Comparison of ENCODE assay signal across 21 mouse cellular contexts in genomic region chr12:98703961-98704360, GRCm38 (mm10). TPM values are rescaled to one million over a fixed set of nuclear protein-coding genes. Genes with fewer than 3 reads are reported as not detected.
DNase-seq lines count a peak whose midpoint lies in the region; ATAC-seq and TF ChIP-seq lines count a peak whose summit lies in the region.
"Had no signal": no experiment of that assay in that cellular context is flagged by ENCODE, and none has a peak within 500 bp of the region (broad histone marks: within the 10 kb centered on the region; RNA-seq: fewer than 3 reads in every experiment).

No protein-coding gene starts in this region.

- H3K4me2 ChIP-seq in kidney, embryonic 15.5 days: no peak overlapping the region
- H3K4me2 ChIP-seq: hindbrain, embryonic 15.5 days had no signal

- no peak overlapping the region for H3K4me3 ChIP-seq in kidney, adult 2 months (ENCODE audit: insufficient read depth, low read depth, low read length)
- H3K4me3 ChIP-seq in kidney, embryonic 15.5 days (replicated peaks): no peak overlapping the region
- no peak overlapping the region for H3K4me3 ChIP-seq in bone marrow macrophage, adult 2 months (ENCODE audit: insufficient read depth, low read length)
- no peak overlapping the region for H3K4me3 ChIP-seq in macrophage (ENCODE audit: inconsistent target)
- H3K4me3 ChIP-seq: gastrocnemius, adult 2 months; heart, embryonic 10.5 days; hindbrain, embryonic 15.5 days had no signal

- H3K9me3 ChIP-seq in kidney, embryonic 15.5 days (replicated peaks): no peaks in the 10 kb centered on the region
- H3K9me3 ChIP-seq: G1E; heart, embryonic 10.5 days; hindbrain, embryonic 15.5 days had no signal

- H3K36me3 ChIP-seq in kidney, adult 2 months (ENCODE audit: control insufficient read depth, insufficient read depth, low read length): no peaks in the 10 kb centered on the region; the same call in 1 of the 2 replicates
- peaks cover 43% of the 10 kb centered on the region for H3K36me3 ChIP-seq in kidney, embryonic 15.5 days
- H3K36me3 ChIP-seq in macrophage (ENCODE audit: inconsistent target): no peaks in the 10 kb centered on the region
- H3K36me3 ChIP-seq: hindbrain, embryonic 15.5 days had no signal

- TF ChIP-seq POLR2A in kidney, adult 2 months (IDR thresholded peaks at IDR 0.05; ENCODE audit: low read depth, low read length): no peak
- TF ChIP-seq POLR2A in bone marrow macrophage, adult 2 months (IDR thresholded peaks at IDR 0.05; ENCODE audit: borderline replicate concordance, low read depth, low read length): no peak

- intact Hi-C loops in heart, postnatal 10 days (cut with DNase I): no loop called here
- intact Hi-C loops in gastrocnemius, postnatal 36 days (cut with DNase I): no loop called here

- WGBS in kidney, adult 2 months: 86% methylated on average over 10 of the region's 10 CpGs
- WGBS in kidney, embryonic 15.5 days: 95% methylated on average over 10 of the region's 10 CpGs
- WGBS in macrophage (ENCODE audit: missing documents): 50% methylated on average over 9 of the region's 10 CpGs

- no peak for ATAC-seq in kidney, embryonic 15.5 days (replicated peaks; ENCODE audit: low FRiP score)
- ATAC-seq: activated CD4-positive, CD25-positive, alpha-beta regulatory T cell, adult 4 months; forebrain, embryonic 14.5 days; intestine, embryonic 16.5 days had no signal

- no peaks in the 10 kb centered on the region for H3K4me1 ChIP-seq in kidney, adult 2 months (ENCODE audit: control insufficient read depth, insufficient read depth, low read length)
- no peaks in the 10 kb centered on the region for H3K4me1 ChIP-seq in kidney, embryonic 15.5 days
- peaks cover 17% of the 10 kb centered on the region for H3K4me1 ChIP-seq in bone marrow macrophage, adult 2 months (ENCODE audit: control insufficient read depth, insufficient read depth, low read length)
- H3K4me1 ChIP-seq: heart, embryonic 10.5 days; hindbrain, embryonic 15.5 days had no signal

- H3K9ac ChIP-seq in kidney, embryonic 15.5 days: no peak overlapping the region
- H3K9ac ChIP-seq: hindbrain, embryonic 15.5 days had no signal

- no peaks in the 10 kb centered on the region for H3K27me3 ChIP-seq in kidney, adult 2 months (replicated peaks; ENCODE audit: control insufficient read depth, insufficient read depth, low read length)
- no peaks in the 10 kb centered on the region for H3K27me3 ChIP-seq in kidney, embryonic 15.5 days
- H3K27me3 ChIP-seq: hindbrain, embryonic 15.5 days had no signal

- TF ChIP-seq CTCF in kidney, adult 2 months (conservative IDR thresholded peaks at IDR 0.05; ENCODE audit: insufficient read depth, insufficient read length, low read depth, low read length): no peak
- no peak for TF ChIP-seq CTCF in bone marrow macrophage, adult 2 months (IDR thresholded peaks at IDR 0.05; ENCODE audit: low read depth, low read length)

- no peak for DNase-seq in kidney, adult 2 months
- DNase-seq in ES-CJ7 (ENCODE audit: low read depth, low spot score): peak; percentile 69
- no peak for DNase-seq in heart, postnatal 10 days
- DNase-seq in adrenal gland, adult 8-10 months: no peak
- no peak for DNase-seq in gastrocnemius, postnatal 36 days
- DNase-seq: adrenal gland, postnatal 25 days; cerebellum, adult 2 months; cerebellum, postnatal 10 days; gastrocnemius, adult 2 months; gastrocnemius, postnatal 25 days; heart, adult 18-20 months; heart, postnatal 14 days had no signal

- no peaks in the 10 kb centered on the region for H3K79me2 ChIP-seq in macrophage (ENCODE audit: inconsistent target)

- 0 out of 2 replicates have a peak overlapping the region, but pooled peaks have one; percentile 27 for H3K27ac ChIP-seq in kidney, adult 2 months (ENCODE audit: insufficient read depth, low read depth, low read length)
- no peak overlapping the region for H3K27ac ChIP-seq in kidney, embryonic 15.5 days
- H3K27ac ChIP-seq in bone marrow macrophage, adult 2 months (ENCODE audit: insufficient read depth, low read depth, low read length): peak overlapping the region; percentile 70
- H3K27ac ChIP-seq in macrophage: peak overlapping the region; percentile 28
- H3K27ac ChIP-seq: gastrocnemius, adult 2 months; heart, embryonic 10.5 days; hindbrain, embryonic 15.5 days had no signal

RNA-seq across cellular contexts. Expression of gene Ptpn21, which starts 33.2 kb away (rescaled TPM):
- polyA plus RNA-seq in kidney, adult 2 months (2012; rRNA removed): 25.4 and 27.5 TPM in 2 replicates
- 6.6 and 7.1 TPM in 2 replicates for polyA plus RNA-seq in kidney, embryonic 15.5 days (2015; fragmentation: Nextera tagmentation; extraction: Ambion mirVana)
- 4.4 and 6.0 TPM in 2 replicates for polyA plus RNA-seq in bone marrow macrophage, adult 2 months (2012; ENCODE audit: insufficient read depth, insufficient read length, missing spikeins)
- total RNA-seq in macrophage (2018; cell fraction: chromatin; rRNA removed): 10 to 100 TPM in 13 of 26 experiments, 1 to 10 TPM in 13; 1.2 to 30.7 (median 10.5) TPM
- total RNA-seq in macrophage (2018; cell fraction: cytosol; rRNA removed): 10 to 100 TPM in 8 of 26 experiments, 1 to 10 TPM in 18; 2.0 to 11.2 (median 5.4) TPM
- 10 to 100 TPM in 9 of 26 experiments, 1 to 10 TPM in 17; 2.9 to 25.7 (median 8.0) TPM for total RNA-seq in macrophage (2018; cell fraction: nucleus; rRNA removed)
- polyA plus RNA-seq in macrophage (2018): 5.1 to 9.5 TPM (median 6.2 TPM) in 3 replicates
- total RNA-seq in heart, postnatal 10 days (2021): 10 to 100 TPM; 26.3 to 31.6 TPM
- total RNA-seq in adrenal gland, adult 8-10 months (2022): 10 to 100 TPM; 18.8 to 37.6 (median 27.7) TPM
- 10 to 100 TPM; 25.1 to 25.9 TPM for total RNA-seq in gastrocnemius, postnatal 36 days (2021)

RNA-seq across cellular contexts. Expression of gene Zc3h14, which starts 42.8 kb away (rescaled TPM):
- polyA plus RNA-seq in kidney, adult 2 months (2012; rRNA removed): 72.5 and 74.7 TPM in 2 replicates
- polyA plus RNA-seq in kidney, embryonic 15.5 days (2015; fragmentation: Nextera tagmentation; extraction: Ambion mirVana): 127 and 128 TPM in 2 replicates
- 59.5 and 76.4 TPM in 2 replicates for polyA plus RNA-seq in bone marrow macrophage, adult 2 months (2012; ENCODE audit: insufficient read depth, insufficient read length, missing spikeins)
- 100 to 1,000 TPM in 9 of 26 experiments, 10 to 100 TPM in 17; 26.4 to 162 (median 92.0) TPM for total RNA-seq in macrophage (2018; cell fraction: chromatin; rRNA removed)
- 10 to 100 TPM; 37.2 to 55.8 (median 44.1) TPM for total RNA-seq in macrophage (2018; cell fraction: cytosol; rRNA removed)
- 10 to 100 TPM; 22.3 to 98.1 (median 57.0) TPM for total RNA-seq in macrophage (2018; cell fraction: nucleus; rRNA removed)
- polyA plus RNA-seq in macrophage (2018): 40.5 to 58.9 TPM (median 43.7 TPM) in 3 replicates
- total RNA-seq in heart, postnatal 10 days (2021): 10 to 100 TPM; 69.2 to 70.7 TPM
- total RNA-seq in adrenal gland, adult 8-10 months (2022): 100 to 1,000 TPM in 2 of 4 experiments, 10 to 100 TPM in 2; 76.0 to 104 (median 90.1) TPM
- 10 to 100 TPM; 41.3 to 42.5 TPM for total RNA-seq in gastrocnemius, postnatal 36 days (2021)
